Mouse (Mus musculus) cerebellum, adult 9-10 months (tissue): ENCODE data around the gene Zfp281.

Experiments
- DNase-seq: peaks from one replicate; pipeline ENCODE4 v3.0.0; 2022

Gene Zfp281

GRCm38 (mm10) chr1:136614748-136615440 lies 9.8 kb upstream of the Zfp281 start:
- DNase-seq = no peak

GRCm38 (mm10) chr1:136617163-136617788 lies 7.4 kb upstream of the Zfp281 start:
- DNase-seq = no peak

GRCm38 (mm10) chr1:136618570-136618969 lies 6.1 kb upstream of the Zfp281 start:
- DNase-seq = no peak

- peak; percentile 66 for DNase-seq
Observed at GRCm38 (mm10) chr1:136625019-136625895, 556 bp downstream of the Zfp281 start.

GRCm38 (mm10) chr1:136626141-136626540 lies 1.4 kb downstream of the Zfp281 start:
- DNase-seq = peak; percentile 46

- no peak for DNase-seq
Observed at GRCm38 (mm10) chr1:136626756-136627155, 2.1 kb downstream of the Zfp281 start.

GRCm38 (mm10) chr1:136627591-136627990 lies 2.9 kb downstream of the Zfp281 start:
- no peak for DNase-seq

GRCm38 (mm10) chr1:136632891-136633290 lies 8.2 kb downstream of the Zfp281 start:
- DNase-seq = no peak

GRCm38 (mm10) chr1:136635644-136636043 lies 10.9 kb downstream of the Zfp281 start:
- DNase-seq = no peak

GRCm38 (mm10) chr1:136636946-136637345 lies 12.2 kb downstream of the Zfp281 start:
- no peak for DNase-seq

- no peak for DNase-seq
Observed at GRCm38 (mm10) chr1:136637696-136638095, 13.0 kb downstream of the Zfp281 start.

- DNase-seq = no peak
Observed at GRCm38 (mm10) chr1:136638211-136638610, 13.5 kb downstream of the Zfp281 start.

GRCm38 (mm10) chr1:136638699-136639098 lies 14.0 kb downstream of the Zfp281 start:
- DNase-seq = peak; percentile 24

- no peak for DNase-seq
Observed at GRCm38 (mm10) chr1:136639221-136639620, 14.5 kb downstream of the Zfp281 start.

GRCm38 (mm10) chr1:136642701-136643100 lies 18.0 kb downstream of the Zfp281 start:
- no peak for DNase-seq

- DNase-seq = no peak
Observed at GRCm38 (mm10) chr1:136644486-136644885, 19.8 kb downstream of the Zfp281 start.

GRCm38 (mm10) chr1:136645849-136646625 lies 21.3 kb downstream of the Zfp281 start:
- no peak for DNase-seq

- DNase-seq = no peak
Observed at GRCm38 (mm10) chr1:136652066-136652465, 27.4 kb downstream of the Zfp281 start.

GRCm38 (mm10) chr1:136653526-136653925 lies 28.8 kb downstream of the Zfp281 start:
- DNase-seq = no peak

GRCm38 (mm10) chr1:136654385-136654784 lies 29.7 kb downstream of the Zfp281 start:
- no peak for DNase-seq

- no peak for DNase-seq
Observed at GRCm38 (mm10) chr1:136656619-136657018, 31.9 kb downstream of the Zfp281 start.

- DNase-seq = no peak
Observed at GRCm38 (mm10) chr1:136658456-136659227, 33.9 kb downstream of the Zfp281 start.
